Comparison of ENCODE assay signal across 10 mouse cellular contexts in genomic region chr1:154418278-154418677, GRCm38 (mm10).
DNase-seq lines count a peak whose midpoint lies in the region.
"Had no signal": no experiment of that assay in that cellular context is flagged by ENCODE, and none has a peak within 500 bp of the region (broad histone marks: within the 10 kb centered on the region; RNA-seq: fewer than 3 reads in every experiment).

No protein-coding gene starts in this region.

- peak; percentile 3 to 13 for DNase-seq in heart, adult 18-20 months
- no peak for DNase-seq in heart, adult 9 months (ENCODE audit: low spot score in 2 of 2)
- peak; percentile 7 for DNase-seq in ovary, postnatal 36 days (ENCODE audit: low spot score)
- no peak for DNase-seq in ovary, adult 18-20 months (ENCODE audit: low spot score)
- peak; percentile 52 for DNase-seq in cerebellum, adult 8-10 months
- peak; percentile 24 for DNase-seq in heart, postnatal 4 days
- DNase-seq in c-Kit-positive CD71-positive TER-119-positive erythroid progenitor cells, embryonic 14.5 days (ENCODE audit: low spot score) = no peak
- DNase-seq: kidney, postnatal 25 days; lung, postnatal 36 days; thymus, postnatal 36 days had no signal

Comparison
In these comparisons a context has a peak if more than half of its experiments do, and no peak if none do; other contexts are left out.
1. DNase-seq: peak in heart, adult 18-20 months (2 of 2), ovary, postnatal 36 days (single experiment), cerebellum, adult 8-10 months (single experiment) and heart, postnatal 4 days (single experiment); none in heart, adult 9 months (0 of 2), ovary, adult 18-20 months (single experiment) and c-Kit-positive CD71-positive TER-119-positive erythroid progenitor cells, embryonic 14.5 days (single experiment).